Mouse (Mus musculus) adrenal gland, postnatal 14 days (tissue): ENCODE measurements at regions not wholly inside any gene's neighbourhood (a gene's known extent, or its start where the extent isn't known, plus 50 kb on each side); places are given as distances from the start of the nearest gene placed in this dataset.
A peak's percentile ranks its signal among the peaks of the same experiment; 100 is the strongest.

Experiments
- DNase-seq: peaks from one replicate; pipeline ENCODE4 v3.0.0; 2021; ENCODE audit warnings: mixed read lengths

GRCm38 (mm10) chr5:46791051-46791450, 933.6 kb upstream of the Lcorl start:
- DNase-seq: no peak

- DNase-seq: peak; percentile 44
Measured at GRCm38 (mm10) chr5:46790536-46790935, 933.1 kb upstream of the Lcorl start.

GRCm38 (mm10) chr5:46787079-46787478, 929.7 kb upstream of the Lcorl start:
- DNase-seq: no peak

GRCm38 (mm10) chr5:46756094-46756493, 898.7 kb upstream of the Lcorl start:
- DNase-seq: no peak

- no peak for DNase-seq
Measured at GRCm38 (mm10) chr5:46740034-46740582, 882.7 kb upstream of the Lcorl start.

- DNase-seq: no peak
Measured at GRCm38 (mm10) chr5:46732510-46732909, 875.1 kb upstream of the Lcorl start.

GRCm38 (mm10) chr5:46732025-46732424, 874.6 kb upstream of the Lcorl start:
- no peak for DNase-seq

- no peak for DNase-seq
Measured at GRCm38 (mm10) chr5:46731297-46731696, 873.9 kb upstream of the Lcorl start.

GRCm38 (mm10) chr5:46709596-46709995, 852.2 kb upstream of the Lcorl start:
- no peak for DNase-seq

GRCm38 (mm10) chr5:46707845-46708244, 850.4 kb upstream of the Lcorl start:
- no peak for DNase-seq

GRCm38 (mm10) chr5:46707021-46707420, 849.6 kb upstream of the Lcorl start:
- no peak for DNase-seq

- DNase-seq: no peak
Measured at GRCm38 (mm10) chr5:46678007-46678406, 820.6 kb upstream of the Lcorl start.

GRCm38 (mm10) chr5:46674810-46675502, 817.5 kb upstream of the Lcorl start:
- no peak for DNase-seq

- no peak for DNase-seq
Measured at GRCm38 (mm10) chr5:46673413-46673812, 816.0 kb upstream of the Lcorl start.

- no peak for DNase-seq
Measured at GRCm38 (mm10) chr5:46670484-46670883, 813.1 kb upstream of the Lcorl start.

GRCm38 (mm10) chr5:46666250-46666649, 808.8 kb upstream of the Lcorl start:
- DNase-seq: no peak

GRCm38 (mm10) chr5:46657065-46657464, 799.6 kb upstream of the Lcorl start:
- no peak for DNase-seq

- DNase-seq: no peak
Measured at GRCm38 (mm10) chr5:46654189-46654588, 796.8 kb upstream of the Lcorl start.

- DNase-seq: no peak
Measured at GRCm38 (mm10) chr5:46643009-46643408, 785.6 kb upstream of the Lcorl start.

GRCm38 (mm10) chr5:46635116-46635668, 777.8 kb upstream of the Lcorl start:
- DNase-seq: no peak
